Mouse (Mus musculus): ENCODE data around the gene Hist1h2af.
"Not testable (repeated sequence)": the region's sequence is repeated elsewhere in the genome, so short reads cannot be mapped to it uniquely, and the experiment has no call there.

The Hist1h2af gene

GRCm38 (mm10) chr13:23535137-23536075, 1.7 kb downstream of the Hist1h2af start, which contains the start of gene Hist1h3g:
Hist1h3g (plus strand) TSS chr13:23535422.
- peak; percentile 91 for DNase-seq (ENCODE audit: low spot score)

GRCm38 (mm10) chr13:23536076-23536822, 2.5 kb downstream of the Hist1h2af start:
- DNase-seq (ENCODE audit: low spot score) = no peak

GRCm38 (mm10) chr13:23537006-23537710, 3.5 kb downstream of the Hist1h2af start:
- no peak for DNase-seq (ENCODE audit: low spot score)

- DNase-seq (ENCODE audit: low spot score) = no peak
Observed at GRCm38 (mm10) chr13:23538249-23538648, 4.5 kb downstream of the Hist1h2af start.

- DNase-seq (ENCODE audit: low spot score) = not testable (repeated sequence)
Observed at GRCm38 (mm10) chr13:23539821-23540220, 6.1 kb downstream of the Hist1h2af start.

- DNase-seq (ENCODE audit: low spot score) = no peak
Observed at GRCm38 (mm10) chr13:23541497-23541896, 7.8 kb downstream of the Hist1h2af start.

- DNase-seq (ENCODE audit: low spot score) = not testable (repeated sequence)
Observed at GRCm38 (mm10) chr13:23542225-23542980, 8.7 kb downstream of the Hist1h2af start.

GRCm38 (mm10) chr13:23542999-23543607, 9.4 kb downstream of the Hist1h2af start, which contains the start of gene Hist1h2bh:
Hist1h2bh (minus strand) TSS chr13:23543392.
- DNase-seq (ENCODE audit: low spot score) = peak; percentile 76

GRCm38 (mm10) chr13:23543965-23544786, 10.5 kb downstream of the Hist1h2af start, which contains the start of gene Hist1h3f:
Hist1h3f (plus strand) TSS chr13:23544052.
- peak; percentile 83 for DNase-seq (ENCODE audit: low spot score)

GRCm38 (mm10) chr13:23544787-23545120, 11.0 kb downstream of the Hist1h2af start:
- not testable (repeated sequence) for DNase-seq (ENCODE audit: low spot score)

- no peak for DNase-seq (ENCODE audit: low spot score)
Observed at GRCm38 (mm10) chr13:23546694-23547093, 13.0 kb downstream of the Hist1h2af start.

GRCm38 (mm10) chr13:23550761-23551145, 17.0 kb downstream of the Hist1h2af start:
- DNase-seq (ENCODE audit: low spot score) = no peak

GRCm38 (mm10) chr13:23551146-23551834, 17.6 kb downstream of the Hist1h2af start, which contains the start of gene Hist1h4f:
Hist1h4f (minus strand) TSS chr13:23551648.
- peak; percentile 92 for DNase-seq (ENCODE audit: low spot score)

GRCm38 (mm10) chr13:23551931-23552914, 18.5 kb downstream of the Hist1h2af start:
- no peak for DNase-seq (ENCODE audit: low spot score)

GRCm38 (mm10) chr13:23552962-23553361, 19.3 kb downstream of the Hist1h2af start, which contains the start of gene Hist1h1d:
Hist1h1d (plus strand) TSS chr13:23553262.
- no peak for DNase-seq (ENCODE audit: low spot score)

GRCm38 (mm10) chr13:23554393-23554792, 20.7 kb downstream of the Hist1h2af start:
- DNase-seq (ENCODE audit: low spot score) = no peak

GRCm38 (mm10) chr13:23554925-23555838, 21.5 kb downstream of the Hist1h2af start:
- peak; percentile 81 for DNase-seq (ENCODE audit: low spot score)
